In genomic region chr6:52401404-52401803, GRCm38 (mm10) we compare ENCODE assay signal across 21 mouse cellular contexts.
"Had no signal": no experiment of that assay in that cellular context is flagged by ENCODE, and none has a peak within 500 bp of the region (broad histone marks: within the 10 kb centered on the region; RNA-seq: fewer than 3 reads in every experiment).

No protein-coding gene starts in this region.

- ATAC-seq: forebrain, postnatal 0 days; hindbrain, embryonic 16.5 days; inflammation-experienced regulatory T-cells, adult 6 months; liver, embryonic 12.5 days had no signal

- H3K36me3 ChIP-seq: heart, embryonic 12.5 days; hindbrain, embryonic 10.5 days; hindbrain, embryonic 12.5 days; limb, embryonic 13.5 days; limb, embryonic 15.5 days; liver, embryonic 12.5 days had no signal

- H3K9ac ChIP-seq: forebrain, postnatal 0 days; heart, embryonic 12.5 days; hindbrain, embryonic 12.5 days; hindbrain, embryonic 14.5 days; limb, embryonic 13.5 days; limb, embryonic 15.5 days; liver, embryonic 12.5 days; liver, embryonic 14.5 days had no signal

- H3K4me2 ChIP-seq: heart, embryonic 12.5 days; hindbrain, embryonic 12.5 days; hindbrain, embryonic 14.5 days; limb, embryonic 13.5 days; limb, embryonic 15.5 days; liver, embryonic 12.5 days had no signal

- H3K4me3 ChIP-seq: heart, adult 2 months; heart, embryonic 12.5 days; hindbrain, embryonic 10.5 days; hindbrain, embryonic 12.5 days; limb, embryonic 13.5 days; limb, embryonic 15.5 days; liver, embryonic 12.5 days had no signal

- H3K4me1 ChIP-seq: heart, embryonic 12.5 days; hindbrain, embryonic 10.5 days; hindbrain, embryonic 12.5 days; limb, embryonic 13.5 days; limb, embryonic 15.5 days; liver, embryonic 12.5 days had no signal

- H3K9me3 ChIP-seq: heart, embryonic 12.5 days; hindbrain, embryonic 10.5 days; hindbrain, embryonic 12.5 days; limb, embryonic 13.5 days; limb, embryonic 15.5 days; liver, embryonic 12.5 days had no signal

- H3K27ac ChIP-seq: heart, adult 2 months; hindbrain, embryonic 10.5 days; hindbrain, embryonic 12.5 days; hindbrain, embryonic 14.5 days; limb, embryonic 13.5 days; limb, embryonic 15.5 days; liver, embryonic 12.5 days; liver, embryonic 14.5 days had no signal

- DNase-seq: forebrain, postnatal 0 days; gastrocnemius, postnatal 14 days; gastrocnemius, postnatal 36 days; heart, adult 2 months; heart, postnatal 14 days; heart, postnatal 36 days; kidney, adult 11 months; kidney, adult 8-10 months; kidney, postnatal 14 days; kidney, postnatal 36 days; left cerebral cortex, postnatal 4 days had no signal

- H3K27me3 ChIP-seq: heart, embryonic 12.5 days; hindbrain, embryonic 12.5 days; limb, embryonic 13.5 days; limb, embryonic 15.5 days; liver, embryonic 12.5 days had no signal
